Mouse (Mus musculus): ENCODE results near the gene Usp29.

- TF ChIP-seq POLR2A (IDR thresholded peaks at IDR 0.05; ENCODE audit: extremely low read depth, insufficient read depth, low read length): no peak
- no peak for TF ChIP-seq CTCF (IDR thresholded peaks at IDR 0.05; ENCODE audit: low read depth, low read length)
Observed at GRCm38 (mm10) chr7:6753440-6753839, 23.1 kb downstream of the Usp29 start.
